Mouse (Mus musculus): Measurements from ENCODE around the gene Adgrl1. TPM values are rescaled to one million over a fixed set of nuclear protein-coding genes. Genes with fewer than 3 reads are reported as not detected.
"Not testable (repeated sequence)": the region's sequence is repeated elsewhere in the genome, so short reads cannot be mapped to it uniquely, and the experiment has no call there.

The Adgrl1 gene
- total and polyA plus RNA-seq, 3 experiments, result 11.3 to 31.2 (median 18.5) TPM

- TF ChIP-seq POLR2AphosphoS5 (IDR thresholded peaks at IDR 0.05; ENCODE audit: insufficient replicate concordance, low read depth, low read length), result no peak
- no peak for TF ChIP-seq GATA1 (IDR thresholded peaks at IDR 0.05; ENCODE audit: borderline replicate concordance, low read length)
- no peak for TF ChIP-seq TAL1 (conservative IDR thresholded peaks at IDR 0.05; ENCODE audit: low read depth, low read length)
- TF ChIP-seq CTCF (IDR thresholded peaks at IDR 0.05; ENCODE audit: low read depth, low read length), result no peak
- TF ChIP-seq GATA2 (IDR thresholded peaks at IDR 0.05; ENCODE audit: borderline replicate concordance, low read depth, low read length), result no peak
- Histone ChIP-seq H3K27me3 (ENCODE audit: insufficient read depth, low read length) (no peaks in the 10 kb centered on the region), H3K9me3 (replicated peaks) (no peaks in the 10 kb centered on the region), H3K4me3 (ENCODE audit: low read depth, low read length) (no peak overlapping the region), H3K36me3 (replicated peaks) (peaks cover 88% of the 10 kb centered on the region), H3K4me1 (ENCODE audit: insufficient read depth, low read depth, low read length) (peaks cover 10% of the 10 kb centered on the region)
- ATAC-seq (ENCODE audit: extremely low read depth, insufficient number of reproducible peaks, low FRiP score, poor library complexity, severe bottlenecking), result no peak
- DNase-seq (ENCODE audit: low spot score), result no peak
Measured at GRCm38 (mm10) chr8:83982449-83982848, 82.5 kb downstream of the Adgrl1 start.

- H3K4me1 ChIP-seq (ENCODE audit: insufficient read depth, low read depth, low read length); DNase-seq (ENCODE audit: low spot score); ATAC-seq (ENCODE audit: extremely low read depth, insufficient number of reproducible peaks, low FRiP score, poor library complexity, severe bottlenecking); H3K9me3 ChIP-seq (replicated peaks); H3K4me3 ChIP-seq (ENCODE audit: low read depth, low read length); H3K27me3 ChIP-seq (ENCODE audit: insufficient read depth, low read length): not testable (repeated sequence)
- H3K36me3 ChIP-seq (replicated peaks), result peaks cover 88% of the 10 kb centered on the region
Measured at GRCm38 (mm10) chr8:83983222-83983621, 83.3 kb downstream of the Adgrl1 start.

- H3K36me3 ChIP-seq (replicated peaks), result peaks cover 81% of the 10 kb centered on the region
- no peaks in the 10 kb centered on the region for H3K9me3 ChIP-seq (replicated peaks)
- peaks cover 31% of the 10 kb centered on the region for H3K4me1 ChIP-seq (ENCODE audit: insufficient read depth, low read depth, low read length)
- DNase-seq (ENCODE audit: low spot score) (peak; percentile 58), ATAC-seq (ENCODE audit: extremely low read depth, insufficient number of reproducible peaks, low FRiP score, poor library complexity, severe bottlenecking) (0 out of 2 replicates have a peak, but pooled peaks have one; percentile 34)
- TF ChIP-seq TAL1 (conservative IDR thresholded peaks at IDR 0.05; ENCODE audit: low read depth, low read length), result no peak
- TF ChIP-seq POLR2AphosphoS5 (IDR thresholded peaks at IDR 0.05; ENCODE audit: insufficient replicate concordance, low read depth, low read length), result no peak
- TF ChIP-seq CTCF (IDR thresholded peaks at IDR 0.05; ENCODE audit: low read depth, low read length), result no peak
- TF ChIP-seq GATA2 (IDR thresholded peaks at IDR 0.05; ENCODE audit: borderline replicate concordance, low read depth, low read length), result no peak
- no peak for TF ChIP-seq GATA1 (IDR thresholded peaks at IDR 0.05; ENCODE audit: borderline replicate concordance, low read length)
- no peaks in the 10 kb centered on the region for H3K27me3 ChIP-seq (ENCODE audit: insufficient read depth, low read length)
- no peak overlapping the region for H3K4me3 ChIP-seq (ENCODE audit: low read depth, low read length)
Measured at GRCm38 (mm10) chr8:83989243-83989642, 89.3 kb downstream of the Adgrl1 start.

GRCm38 (mm10) chr8:83990170-83990569 is 90.3 kb downstream of the Adgrl1 start:
- Histone ChIP-seq H3K27me3 (ENCODE audit: insufficient read depth, low read length) (no peaks in the 10 kb centered on the region), H3K4me1 (ENCODE audit: insufficient read depth, low read depth, low read length) (peaks cover 38% of the 10 kb centered on the region), H3K4me3 (ENCODE audit: low read depth, low read length) (no peak overlapping the region), H3K36me3 (replicated peaks) (peaks cover 81% of the 10 kb centered on the region), H3K9me3 (replicated peaks) (no peaks in the 10 kb centered on the region)
- DNase-seq (ENCODE audit: low spot score) (no peak), ATAC-seq (ENCODE audit: extremely low read depth, insufficient number of reproducible peaks, low FRiP score, poor library complexity, severe bottlenecking) (no peak)
- TF ChIP-seq TAL1 (conservative IDR thresholded peaks at IDR 0.05; ENCODE audit: low read depth, low read length) (no peak), POLR2AphosphoS5 (IDR thresholded peaks at IDR 0.05; ENCODE audit: insufficient replicate concordance, low read depth, low read length) (no peak), GATA1 (IDR thresholded peaks at IDR 0.05; ENCODE audit: borderline replicate concordance, low read length) (no peak), GATA2 (IDR thresholded peaks at IDR 0.05; ENCODE audit: borderline replicate concordance, low read depth, low read length) (no peak), CTCF (IDR thresholded peaks at IDR 0.05; ENCODE audit: low read depth, low read length) (no peak)

Other genes with a start within 250 kb of the Adgrl1 start
- 27.7 and 37.7 TPM in 2 replicates for gene Gipc1, start 247.4 kb upstream of the Adgrl1 start, total RNA-seq (2014; fragmentation: Nextera tagmentation)
- 25.3 and 27.7 TPM in 2 replicates for gene Gipc1, start 247.4 kb upstream of the Adgrl1 start, total RNA-seq (2017)
- gene Gipc1, start 247.4 kb upstream of the Adgrl1 start, polyA plus RNA-seq (2012), result 65.3 and 78.0 TPM in 2 replicates
- 1.1 TPM in 1 of 2 replicates, not detected in the other for gene Ptger1, start 233.4 kb upstream of the Adgrl1 start, total RNA-seq (2014; fragmentation: Nextera tagmentation)
- gene Ptger1, start 233.4 kb upstream of the Adgrl1 start, total RNA-seq (2017), result 1.6 and 1.8 TPM in 2 replicates
- 0.23 and 0.38 TPM in 2 replicates for gene Ptger1, start 233.4 kb upstream of the Adgrl1 start, polyA plus RNA-seq (2012)
- gene Pkn1, start 200.9 kb upstream of the Adgrl1 start, total RNA-seq (2014; fragmentation: Nextera tagmentation), result 104 and 109 TPM in 2 replicates
- gene Pkn1, start 200.9 kb upstream of the Adgrl1 start, total RNA-seq (2017), result 89.4 and 116 TPM in 2 replicates
- 150 and 153 TPM in 2 replicates for gene Pkn1, start 200.9 kb upstream of the Adgrl1 start, polyA plus RNA-seq (2012)
- gene Ddx39, start 184.9 kb upstream of the Adgrl1 start, total RNA-seq (2014; fragmentation: Nextera tagmentation), result 101 and 141 TPM in 2 replicates
- 226 and 266 TPM in 2 replicates for gene Ddx39, start 184.9 kb upstream of the Adgrl1 start, total RNA-seq (2017)
- gene Ddx39, start 184.9 kb upstream of the Adgrl1 start, polyA plus RNA-seq (2012), result 58.0 and 77.5 TPM in 2 replicates
- 223 and 228 TPM in 2 replicates for gene Adgre5, start 158.8 kb upstream of the Adgrl1 start, total RNA-seq (2014; fragmentation: Nextera tagmentation)
- gene Adgre5, start 158.8 kb upstream of the Adgrl1 start, total RNA-seq (2017), result 405 and 468 TPM in 2 replicates
- 69.3 and 92.9 TPM in 2 replicates for gene Adgre5, start 158.8 kb upstream of the Adgrl1 start, polyA plus RNA-seq (2012)
- gene Gm10644, start 55.1 kb downstream of the Adgrl1 start, total RNA-seq (2014; fragmentation: Nextera tagmentation), result 0.83 and 1.7 TPM in 2 replicates
- gene Gm10644, start 55.1 kb downstream of the Adgrl1 start, total RNA-seq (2017), result 0.81 and 0.82 TPM in 2 replicates
- 0.10 and 0.16 TPM in 2 replicates for gene Gm10644, start 55.1 kb downstream of the Adgrl1 start, polyA plus RNA-seq (2012)
- gene Asf1b, start 55.4 kb downstream of the Adgrl1 start, total RNA-seq (2014; fragmentation: Nextera tagmentation), result 87.4 and 120 TPM in 2 replicates
- 88.6 and 104 TPM in 2 replicates for gene Asf1b, start 55.4 kb downstream of the Adgrl1 start, total RNA-seq (2017)
- 288 and 383 TPM in 2 replicates for gene Asf1b, start 55.4 kb downstream of the Adgrl1 start, polyA plus RNA-seq (2012)
- 88.6 and 99.3 TPM in 2 replicates for gene Prkaca, start 72.9 kb downstream of the Adgrl1 start, total RNA-seq (2014; fragmentation: Nextera tagmentation)
- gene Prkaca, start 72.9 kb downstream of the Adgrl1 start, total RNA-seq (2017), result 32.2 and 34.4 TPM in 2 replicates
- 46.6 and 46.9 TPM in 2 replicates for gene Prkaca, start 72.9 kb downstream of the Adgrl1 start, polyA plus RNA-seq (2012)
- 88.0 and 93.8 TPM in 2 replicates for gene Samd1, start 97.6 kb downstream of the Adgrl1 start, total RNA-seq (2014; fragmentation: Nextera tagmentation)
- 64.1 and 80.8 TPM in 2 replicates for gene Samd1, start 97.6 kb downstream of the Adgrl1 start, total RNA-seq (2017)
- gene Samd1, start 97.6 kb downstream of the Adgrl1 start, polyA plus RNA-seq (2012), result 246 and 262 TPM in 2 replicates
- 0.78 TPM in 1 of 2 replicates, not detected in the other for gene 1700067K01Rik, start 101.4 kb downstream of the Adgrl1 start, total RNA-seq (2014; fragmentation: Nextera tagmentation)
- 0.35 and 0.82 TPM in 2 replicates for gene 1700067K01Rik, start 101.4 kb downstream of the Adgrl1 start, total RNA-seq (2017)
- gene 1700067K01Rik, start 101.4 kb downstream of the Adgrl1 start, polyA plus RNA-seq (2012), result 0.92 and 1.2 TPM in 2 replicates
- gene 2210011C24Rik, start 112.1 kb downstream of the Adgrl1 start, total RNA-seq (2014; fragmentation: Nextera tagmentation), result not detected in 2 replicates
- gene 2210011C24Rik, start 112.1 kb downstream of the Adgrl1 start, total RNA-seq (2017), result not detected in 2 replicates
- gene 2210011C24Rik, start 112.1 kb downstream of the Adgrl1 start, polyA plus RNA-seq (2012), result not detected in 2 replicates
- not detected in 2 replicates for gene Palm3, start 121.4 kb downstream of the Adgrl1 start, total RNA-seq (2014; fragmentation: Nextera tagmentation)
- gene Palm3, start 121.4 kb downstream of the Adgrl1 start, total RNA-seq (2017), result 0.06 TPM in 1 of 2 replicates, not detected in the other
- 0.12 and 0.15 TPM in 2 replicates for gene Palm3, start 121.4 kb downstream of the Adgrl1 start, polyA plus RNA-seq (2012)
- gene Il27ra, start 142.5 kb downstream of the Adgrl1 start, total RNA-seq (2014; fragmentation: Nextera tagmentation), result not detected in 2 replicates
- gene Il27ra, start 142.5 kb downstream of the Adgrl1 start, total RNA-seq (2017), result not detected in 2 replicates
- gene Il27ra, start 142.5 kb downstream of the Adgrl1 start, polyA plus RNA-seq (2012), result not detected in 2 replicates
- gene Rln3, start 144.9 kb downstream of the Adgrl1 start, total RNA-seq (2014; fragmentation: Nextera tagmentation), result not detected in 2 replicates
- not detected in 2 replicates for gene Rln3, start 144.9 kb downstream of the Adgrl1 start, total RNA-seq (2017)
- not detected in 2 replicates for gene Rln3, start 144.9 kb downstream of the Adgrl1 start, polyA plus RNA-seq (2012)
- gene Gm10643, start 165.0 kb downstream of the Adgrl1 start, total RNA-seq (2014; fragmentation: Nextera tagmentation), result 1.1 and 2.0 TPM in 2 replicates
- 1.3 and 1.6 TPM in 2 replicates for gene Gm10643, start 165.0 kb downstream of the Adgrl1 start, total RNA-seq (2017)
- gene Gm10643, start 165.0 kb downstream of the Adgrl1 start, polyA plus RNA-seq (2012), result 0.05 and 0.09 TPM in 2 replicates
- gene Rfx1, start 166.7 kb downstream of the Adgrl1 start, total RNA-seq (2014; fragmentation: Nextera tagmentation), result 12.0 and 14.3 TPM in 2 replicates
- 2.4 and 2.9 TPM in 2 replicates for gene Rfx1, start 166.7 kb downstream of the Adgrl1 start, total RNA-seq (2017)
- 41.4 and 44.5 TPM in 2 replicates for gene Rfx1, start 166.7 kb downstream of the Adgrl1 start, polyA plus RNA-seq (2012)
- 15.7 and 16.3 TPM in 2 replicates for gene Dcaf15, start 204.7 kb downstream of the Adgrl1 start, total RNA-seq (2014; fragmentation: Nextera tagmentation)
- gene Dcaf15, start 204.7 kb downstream of the Adgrl1 start, total RNA-seq (2017), result 16.4 and 20.2 TPM in 2 replicates
- gene Dcaf15, start 204.7 kb downstream of the Adgrl1 start, polyA plus RNA-seq (2012), result 51.8 and 68.1 TPM in 2 replicates
- not detected in 2 replicates for gene Podnl1, start 225.9 kb downstream of the Adgrl1 start, total RNA-seq (2014; fragmentation: Nextera tagmentation)
- gene Podnl1, start 225.9 kb downstream of the Adgrl1 start, total RNA-seq (2017), result 0.06 TPM in 1 of 2 replicates, not detected in the other
- gene Podnl1, start 225.9 kb downstream of the Adgrl1 start, polyA plus RNA-seq (2012), result 0.05 and 0.06 TPM in 2 replicates
- 7.9 and 9.6 TPM in 2 replicates for gene Cc2d1a, start 247.8 kb downstream of the Adgrl1 start, total RNA-seq (2014; fragmentation: Nextera tagmentation)
- 4.8 and 5.1 TPM in 2 replicates for gene Cc2d1a, start 247.8 kb downstream of the Adgrl1 start, total RNA-seq (2017)
- gene Cc2d1a, start 247.8 kb downstream of the Adgrl1 start, polyA plus RNA-seq (2012), result 21.3 and 25.5 TPM in 2 replicates
- gene 4930432K21Rik, start 247.9 kb downstream of the Adgrl1 start, total RNA-seq (2014; fragmentation: Nextera tagmentation), result 0.34 TPM in 1 of 2 replicates, not detected in the other
- gene 4930432K21Rik, start 247.9 kb downstream of the Adgrl1 start, total RNA-seq (2017), result 0.55 and 0.58 TPM in 2 replicates
- gene 4930432K21Rik, start 247.9 kb downstream of the Adgrl1 start, polyA plus RNA-seq (2012), result 0.08 and 0.11 TPM in 2 replicates

Data from G1E (cell line).